Mouse (Mus musculus) midbrain, embryonic 16.5 days (tissue): ENCODE results near the gene Purb. TPM values are rescaled to one million over a fixed set of nuclear protein-coding genes. Genes with fewer than 3 reads are reported as not detected.

Experiments
- ATAC-seq: fragments of 200-750 bp; cut with Nextera tagmentation; 2 replicates; pipeline ENCODE4 v1.8.0; 2017; ENCODE audit warnings: moderate TSS enrichment
- H3K27ac ChIP-seq: fragments of 300-500 bp; sonication (generic); 2 replicates; pipeline ENCODE4 v1.5.1; 2014; ENCODE audit warnings: mild to moderate bottlenecking, low read length, mixed read lengths
- H3K27me3 ChIP-seq: fragments of 300-500 bp; sonication (generic); 2 replicates; pipeline ENCODE4 v1.6.1; 2014; ENCODE audit warnings: low read depth, low read length, mixed read lengths; ENCODE audit not compliant: control insufficient read depth, insufficient read depth
- H3K36me3 ChIP-seq: fragments of 300-500 bp; sonication (generic); 2 replicates; pipeline ENCODE4 v1.6.1; 2014; ENCODE audit warnings: mild to moderate bottlenecking, low read length, moderate library complexity, mixed read lengths; ENCODE audit not compliant: control insufficient read depth, insufficient read depth
- H3K4me1 ChIP-seq: fragments of 300-500 bp; sonication (generic); 2 replicates; pipeline ENCODE4 v1.6.1; 2014; ENCODE audit warnings: mild to moderate bottlenecking, low read length, mixed read lengths; ENCODE audit not compliant: control insufficient read depth, insufficient read depth
- H3K4me2 ChIP-seq: fragments of 300-500 bp; sonication (generic); 2 replicates; pipeline ENCODE4 v1.6.1; 2014; ENCODE audit warnings: mild to moderate bottlenecking, low read length, mixed read lengths
- H3K4me3 ChIP-seq: fragments of 300-500 bp; sonication (generic); 2 replicates; pipeline ENCODE4 v1.5.1; 2014; ENCODE audit warnings: low read depth, mild to moderate bottlenecking, low read length, moderate library complexity, mixed read lengths
- H3K9ac ChIP-seq: fragments of 300-500 bp; sonication (generic); 2 replicates; pipeline ENCODE4 v1.6.1; 2014; ENCODE audit warnings: low read depth, low read length, mixed read lengths
- H3K9me3 ChIP-seq: fragments of 300-500 bp; sonication (generic); replicated peaks from 2 replicates; pipeline ENCODE4 v1.6.1; 2014; ENCODE audit warnings: mild to moderate bottlenecking, low read length, mixed read lengths; ENCODE audit not compliant: control insufficient read depth, poor library complexity, severe bottlenecking
- WGBS: fragments of 180-500 bp; shearing (Covaris S2); extraction: QIAGEN DNeasy Blood & Tissue Kit; methylation state at CpG from one replicate; pipeline ENCODE4 v1.1.7; 2014; 5-methylcytosine and 5-hydroxymethylcytosine counted together
- polyA plus RNA-seq: library from polyadenylated mRNA; unstranded; fragments of >200 nt; fragmentation: Nextera tagmentation; extraction: Ambion mirVana; gene quantifications from 2 replicates; pipeline ENCODE4 v1.2.1, GENCODE M21; 2015

Gene Purb
- polyA plus RNA-seq, 1 experiment from 2014 or later, result 11.2 TPM

DNA sequence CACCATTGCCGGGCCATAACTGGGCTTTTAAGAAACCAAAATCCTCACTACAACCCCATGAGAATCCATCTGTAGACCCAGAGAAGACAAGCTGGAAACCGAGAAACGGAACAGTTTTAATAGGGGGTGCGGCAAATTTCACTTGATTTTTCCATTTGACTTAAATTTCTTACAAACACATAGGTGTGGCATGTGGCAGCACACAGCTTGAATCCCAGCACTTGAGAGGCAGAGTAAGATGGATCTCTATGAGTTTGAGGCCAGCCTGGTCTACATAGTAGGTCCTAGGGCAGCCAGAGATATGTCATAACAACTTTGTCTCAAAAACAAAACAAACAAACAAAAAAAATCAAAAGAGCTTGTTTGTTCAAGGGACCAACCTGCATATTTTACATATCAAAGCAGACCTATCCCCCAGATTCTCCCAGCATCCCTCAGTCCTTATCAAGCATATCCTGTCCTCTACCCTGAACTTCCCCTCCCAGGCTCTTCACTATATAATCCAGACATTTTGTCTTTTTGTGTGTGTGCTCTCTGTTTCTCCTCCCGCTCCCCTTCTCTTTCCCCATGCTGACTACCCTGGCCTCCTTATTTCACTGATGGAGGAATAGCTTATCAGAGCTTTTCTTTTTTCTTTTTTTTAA, 12.4 kb upstream of the Purb start:
- Histone ChIP-seq H3K27me3 (no peaks in the 10 kb centered on the region), H3K4me2 (no peak overlapping the region), H3K4me3 (no peak overlapping the region), H3K36me3 (no peaks in the 10 kb centered on the region), H3K4me1 (no peaks in the 10 kb centered on the region), H3K27ac (no peak overlapping the region), H3K9me3 (no peaks in the 10 kb centered on the region), H3K9ac (no peak overlapping the region)
- ATAC-seq, result no peak
- WGBS, result 97% methylated on average over 5 of the region's 5 CpGs

DNA sequence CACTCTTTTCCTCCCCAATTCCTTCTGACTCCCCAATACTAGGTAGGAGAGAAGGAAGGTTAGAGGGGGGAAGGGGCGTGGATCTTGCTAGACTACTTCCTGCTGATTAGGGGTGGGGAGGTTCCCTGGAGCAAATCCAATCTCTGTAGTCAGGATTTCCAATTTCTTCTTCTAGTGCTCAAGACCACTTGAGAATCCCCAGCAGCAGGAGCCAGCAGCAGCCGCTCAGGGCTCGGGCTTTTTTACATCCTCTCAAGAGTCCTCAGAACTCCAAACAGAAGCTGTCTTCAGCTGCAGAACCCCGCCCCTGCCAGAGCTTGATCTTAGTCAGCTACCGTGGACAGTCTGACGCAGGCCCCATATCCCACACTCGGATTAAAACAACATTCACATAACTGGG, 11.8 kb upstream of the Purb start:
- Histone ChIP-seq H3K4me3 (no peak overlapping the region), H3K9ac (no peak overlapping the region), H3K4me1 (no peaks in the 10 kb centered on the region), H3K9me3 (no peaks in the 10 kb centered on the region), H3K36me3 (no peaks in the 10 kb centered on the region), H3K27me3 (no peaks in the 10 kb centered on the region), H3K4me2 (no peak overlapping the region), H3K27ac (no peak overlapping the region)
- WGBS, result 55% methylated on average over 7 of the region's 7 CpGs
- ATAC-seq, result no peak

DNA sequence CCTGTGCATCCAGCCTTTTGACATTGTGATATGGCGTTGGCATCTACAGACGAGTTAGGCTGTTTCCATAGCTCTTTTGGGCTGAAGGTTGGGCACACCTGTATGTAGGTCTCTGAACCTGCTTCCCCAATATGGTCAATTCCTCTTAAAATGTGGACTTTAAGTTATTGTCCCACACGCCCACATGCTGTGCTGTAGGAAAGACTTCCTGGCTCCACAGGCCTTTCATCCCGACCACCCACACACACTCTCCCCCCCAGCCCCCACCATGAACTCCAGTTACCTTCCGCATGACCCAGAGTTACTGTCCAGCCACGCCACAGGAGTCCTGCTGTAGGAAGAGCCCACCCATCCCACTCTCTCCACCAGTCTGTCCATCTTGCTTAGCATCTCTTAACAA, 11.2 kb upstream of the Purb start:
- no peak overlapping the region for H3K9ac ChIP-seq
- no peaks in the 10 kb centered on the region for H3K4me1 ChIP-seq
- no peak overlapping the region for H3K27ac ChIP-seq
- 76% methylated on average over 6 of the region's 6 CpGs for WGBS
- no peaks in the 10 kb centered on the region for H3K27me3 ChIP-seq
- no peak overlapping the region for H3K4me3 ChIP-seq
- H3K9me3 ChIP-seq, result no peaks in the 10 kb centered on the region
- H3K4me2 ChIP-seq, result no peak overlapping the region
- no peaks in the 10 kb centered on the region for H3K36me3 ChIP-seq
- ATAC-seq, result no peak

DNA sequence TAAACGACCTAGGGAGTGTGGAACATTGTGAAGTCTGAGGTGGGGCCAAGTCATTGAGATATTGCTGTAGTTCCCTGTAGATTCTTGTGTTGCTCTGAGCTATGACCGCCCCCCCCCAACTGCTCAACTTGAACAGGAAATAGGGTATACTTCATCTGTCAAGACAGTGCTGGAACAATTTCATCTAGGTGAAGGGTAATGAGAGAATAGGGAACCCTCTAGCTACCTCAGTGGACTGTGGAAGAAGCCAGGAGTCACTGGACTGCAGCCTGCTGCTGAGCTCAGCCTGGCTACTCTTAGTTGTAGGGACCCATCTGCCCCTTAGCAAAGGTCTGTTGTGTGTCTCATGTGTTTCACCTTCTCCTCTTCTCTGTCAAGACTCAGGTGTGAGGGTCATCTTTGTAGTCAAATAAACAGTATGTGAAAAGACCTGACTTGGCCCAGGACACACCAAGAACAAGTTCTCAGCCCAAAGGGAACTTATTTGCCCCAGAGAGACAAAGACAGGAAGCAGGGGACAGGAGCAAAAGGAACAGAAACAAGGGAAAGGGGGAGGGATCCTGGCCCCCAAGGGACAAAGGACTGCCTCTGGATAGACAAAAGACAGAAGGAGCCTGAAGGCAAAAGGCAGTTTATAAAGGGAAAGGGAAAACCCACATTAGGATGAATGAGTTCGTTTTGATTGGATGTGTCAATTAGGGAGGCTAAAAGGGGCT, 8.7 kb upstream of the Purb start:
- H3K27ac ChIP-seq, result no peak overlapping the region
- H3K4me3 ChIP-seq, result no peak overlapping the region
- no peak overlapping the region for H3K4me2 ChIP-seq
- 56% methylated on average over 3 of the region's 3 CpGs for WGBS
- H3K27me3 ChIP-seq, result peaks cover 2% of the 10 kb centered on the region; the same call in 1 of the 2 replicates
- H3K9me3 ChIP-seq, result no peaks in the 10 kb centered on the region
- H3K36me3 ChIP-seq, result no peaks in the 10 kb centered on the region
- no peaks in the 10 kb centered on the region for H3K4me1 ChIP-seq
- no peak for ATAC-seq
- H3K9ac ChIP-seq, result no peak overlapping the region

DNA sequence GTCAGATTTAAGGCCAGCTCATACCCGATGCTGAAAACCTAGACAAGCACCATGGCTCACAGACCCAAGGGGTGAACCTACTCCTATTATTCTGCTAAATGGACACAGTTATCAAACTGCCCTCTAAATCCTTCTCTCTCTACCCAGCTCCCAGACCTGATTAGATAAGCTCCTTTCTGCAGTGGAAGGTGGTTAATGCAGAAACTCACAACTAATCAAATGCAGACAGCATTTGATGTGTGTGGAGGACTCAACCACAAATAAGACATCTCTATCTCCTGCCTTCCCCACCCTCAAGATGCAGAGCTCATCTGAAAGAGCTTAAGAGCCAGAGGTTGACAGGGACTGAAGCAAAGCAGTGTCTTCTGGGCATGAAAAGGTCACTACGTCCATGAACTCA, 7.4 kb upstream of the Purb start:
- Histone ChIP-seq H3K9ac (no peak overlapping the region), H3K9me3 (no peaks in the 10 kb centered on the region), H3K4me1 (no peaks in the 10 kb centered on the region), H3K36me3 (no peaks in the 10 kb centered on the region), H3K27me3 (peaks cover 2% of the 10 kb centered on the region; the same call in 1 of the 2 replicates), H3K4me3 (no peak overlapping the region), H3K4me2 (no peak overlapping the region), H3K27ac (no peak overlapping the region)
- WGBS, result 89% methylated on average over 2 of the region's 2 CpGs
- ATAC-seq, result no peak

DNA sequence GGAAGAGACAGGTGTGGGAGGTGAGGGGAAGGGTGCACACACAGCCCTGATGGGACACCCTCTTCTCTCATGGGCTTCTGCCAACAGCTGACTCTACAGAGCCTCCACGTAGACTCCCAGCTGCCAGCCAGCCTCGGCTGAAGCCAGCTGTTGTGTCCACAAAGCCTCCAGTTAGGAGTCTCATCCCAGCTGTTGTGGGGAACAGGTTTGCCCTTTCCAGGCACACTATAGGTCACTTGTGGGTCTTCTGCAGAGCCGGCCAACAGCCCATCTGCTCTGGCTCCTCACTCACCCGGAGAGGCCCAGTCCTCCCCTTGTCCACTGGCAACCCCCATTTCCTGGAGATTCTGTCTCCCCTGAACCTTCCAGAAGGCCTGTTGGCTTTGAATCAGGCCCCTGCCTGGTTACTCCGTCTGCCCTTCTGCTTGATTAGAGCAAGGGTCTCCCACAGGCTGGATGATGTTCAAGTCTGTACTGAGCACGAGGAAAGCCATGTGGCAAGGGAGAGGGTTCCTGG, 6.0 kb upstream of the Purb start:
- H3K4me1 ChIP-seq, result 0 out of 2 replicates have a peak, but pooled peaks cover 3% of the 10 kb centered on the region
- ATAC-seq, result no peak

DNA sequence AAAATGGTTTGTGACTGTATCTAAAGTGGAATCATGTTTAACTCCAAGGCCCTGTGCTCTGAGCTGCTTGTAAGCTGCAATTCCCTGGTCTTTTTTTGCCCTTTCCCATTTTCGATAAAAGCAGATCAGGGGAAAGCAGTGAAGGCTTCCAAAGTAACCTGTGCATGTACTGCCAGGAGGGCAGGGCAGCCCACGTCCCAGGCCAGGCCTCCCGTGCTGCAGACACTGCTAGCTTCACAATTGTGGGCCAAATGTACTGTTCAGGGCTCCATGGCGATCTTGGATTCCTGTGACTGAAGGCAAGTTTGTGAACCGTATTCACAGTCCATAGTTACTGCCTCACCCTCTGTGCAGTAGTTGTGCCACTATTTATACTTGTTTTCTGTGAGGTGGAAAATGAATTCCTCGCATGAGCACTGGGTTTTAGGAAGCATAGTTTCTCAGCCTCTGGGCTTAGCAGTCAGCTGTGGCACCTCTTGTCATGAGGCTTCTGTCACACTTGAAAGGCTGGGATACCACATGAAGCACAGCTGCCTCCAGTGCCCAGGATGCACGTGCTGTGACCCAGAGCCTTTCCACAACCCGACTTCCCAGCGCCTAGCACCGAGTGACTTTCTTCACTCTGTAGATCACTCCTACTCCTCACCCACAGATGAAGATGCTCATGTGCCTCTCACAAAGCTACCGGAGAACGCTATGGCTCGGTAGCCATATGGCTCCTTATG, 5.1 kb upstream of the Purb start:
- Histone ChIP-seq H3K9me3 (no peaks in the 10 kb centered on the region), H3K27ac (no peak overlapping the region), H3K4me3 (no peak overlapping the region), H3K4me2 (no peak overlapping the region), H3K27me3 (peaks cover 2% of the 10 kb centered on the region; the same call in 1 of the 2 replicates), H3K4me1 (0 out of 2 replicates have a peak, but pooled peaks cover 3% of the 10 kb centered on the region), H3K9ac (no peak overlapping the region), H3K36me3 (no peaks in the 10 kb centered on the region)
- WGBS, result 82% methylated on average over 13 of the region's 13 CpGs
- ATAC-seq, result no peak

More for the DNA sequence above, 6.0 kb upstream of the Purb start:
- no peaks in the 10 kb centered on the region for H3K9me3 ChIP-seq
- 80% methylated on average over 6 of the region's 6 CpGs for WGBS
- peaks cover 2% of the 10 kb centered on the region; the same call in 1 of the 2 replicates for H3K27me3 ChIP-seq
- H3K36me3 ChIP-seq, result no peaks in the 10 kb centered on the region
- no peak overlapping the region for H3K4me2 ChIP-seq
- H3K27ac ChIP-seq, result no peak overlapping the region
- H3K9ac ChIP-seq, result no peak overlapping the region
- H3K4me3 ChIP-seq, result no peak overlapping the region

DNA sequence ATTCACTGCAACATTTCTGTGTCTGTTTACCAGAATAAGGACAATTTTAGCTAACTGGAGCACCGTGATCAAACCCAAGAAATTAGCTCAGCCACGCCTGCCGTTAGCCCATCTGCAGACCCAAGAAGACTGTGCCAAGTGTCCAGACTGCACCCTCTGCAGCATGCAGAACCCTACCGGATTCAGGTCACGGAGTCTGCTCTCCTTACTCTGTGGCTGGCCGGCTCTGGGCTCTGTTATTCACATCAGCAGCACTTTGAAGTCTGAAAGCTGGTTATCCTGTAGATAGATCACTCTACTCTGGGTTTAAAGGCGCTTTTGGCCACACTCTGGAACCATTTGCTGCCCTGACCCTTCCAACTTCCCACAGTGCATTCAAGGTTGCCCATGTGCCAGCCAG, 4.5 kb upstream of the Purb start:
- ATAC-seq, result no peak
- H3K9ac ChIP-seq, result no peak overlapping the region
- H3K4me1 ChIP-seq, result 0 out of 2 replicates have a peak, but pooled peaks cover 3% of the 10 kb centered on the region
- H3K4me3 ChIP-seq, result no peak overlapping the region
- no peaks in the 10 kb centered on the region for H3K9me3 ChIP-seq
- H3K27me3 ChIP-seq, result peaks cover 2% of the 10 kb centered on the region; the same call in 1 of the 2 replicates
- no peak overlapping the region for H3K4me2 ChIP-seq
- H3K36me3 ChIP-seq, result no peaks in the 10 kb centered on the region
- WGBS, result 75% methylated on average over 7 of the region's 7 CpGs
- no peak overlapping the region for H3K27ac ChIP-seq
